Mouse (Mus musculus) ES-E14 (cell line): ENCODE data around the gene F8.

ENCODE experiments used
- CHD2 ChIP-seq: IDR thresholded peaks from 2 replicates; pipeline ENCODE4 v1.6.1; 2014; ENCODE audit warnings: mild to moderate bottlenecking, low read depth, low read length, inconsistent platforms
- HCFC1 ChIP-seq: IDR thresholded peaks from 2 replicates; pipeline ENCODE4 v1.6.1; 2012; ENCODE audit warnings: low read length, inconsistent platforms, borderline replicate concordance; ENCODE audit not compliant: insufficient read depth
- MAFK ChIP-seq: IDR thresholded peaks from 2 replicates; pipeline ENCODE4 v1.6.1; 2014; ENCODE audit warnings: mild to moderate bottlenecking, low read depth, low read length, inconsistent platforms; ENCODE audit not compliant: insufficient read depth
- ZC3H11A ChIP-seq: IDR thresholded peaks from 2 replicates; pipeline ENCODE4 v1.6.1; 2012; ENCODE audit warnings: low read depth, mild to moderate bottlenecking, inconsistent platforms, low read length, borderline replicate concordance
- ZNF384 ChIP-seq: IDR thresholded peaks from 2 replicates; pipeline ENCODE4 v1.6.1; 2012; ENCODE audit warnings: low read depth, low read length, inconsistent platforms

DNA sequence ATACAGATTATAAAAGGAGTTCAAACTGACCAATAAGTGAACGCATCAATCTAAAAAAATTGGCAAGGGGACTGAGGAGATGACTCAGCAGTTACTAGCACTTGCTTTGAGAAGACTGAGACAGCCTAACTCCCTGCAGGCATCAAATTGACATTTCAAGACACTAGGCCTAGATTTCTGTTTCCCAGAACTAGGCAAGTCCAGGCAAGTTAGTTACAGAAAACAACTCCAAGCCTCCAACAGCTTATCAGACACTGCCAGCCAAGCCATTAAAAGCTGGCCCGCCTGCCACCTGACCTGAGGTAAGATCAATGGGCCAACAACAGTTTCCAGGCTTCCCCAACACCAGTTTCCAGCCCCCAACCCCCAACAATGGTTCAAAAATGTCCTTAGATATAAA, 244.7 kb downstream of the F8 start:
- TF ChIP-seq HCFC1 (no peak), CHD2 (no peak), ZNF384 (no peak), MAFK (peak; percentile 76), ZC3H11A (no peak)
